Mouse (Mus musculus): ENCODE measurements around the gene Slc22a3.

Slc22a3 gene

DNA sequence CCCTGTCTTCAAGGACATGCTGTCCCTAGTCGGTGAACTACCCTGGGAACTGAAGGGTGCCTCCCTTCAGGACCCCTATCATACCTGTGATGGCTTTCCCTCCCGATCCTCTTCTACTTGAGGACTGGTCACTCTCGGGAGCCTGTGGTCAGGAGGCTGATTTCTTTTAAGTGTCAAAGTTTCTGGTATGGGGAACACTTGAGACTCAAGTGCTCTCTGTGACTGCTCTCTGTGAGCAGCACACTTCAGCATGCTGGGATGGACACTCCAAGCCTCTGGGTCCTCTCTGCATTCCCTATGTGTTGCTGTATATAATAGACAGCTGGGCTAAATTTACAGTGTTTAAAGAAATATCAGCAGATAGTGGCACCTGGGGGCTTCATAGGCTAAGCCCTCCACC is 39.9 kb downstream of the Slc22a3 start:
- CTCF ChIA-PET, result no interaction called here

DNA sequence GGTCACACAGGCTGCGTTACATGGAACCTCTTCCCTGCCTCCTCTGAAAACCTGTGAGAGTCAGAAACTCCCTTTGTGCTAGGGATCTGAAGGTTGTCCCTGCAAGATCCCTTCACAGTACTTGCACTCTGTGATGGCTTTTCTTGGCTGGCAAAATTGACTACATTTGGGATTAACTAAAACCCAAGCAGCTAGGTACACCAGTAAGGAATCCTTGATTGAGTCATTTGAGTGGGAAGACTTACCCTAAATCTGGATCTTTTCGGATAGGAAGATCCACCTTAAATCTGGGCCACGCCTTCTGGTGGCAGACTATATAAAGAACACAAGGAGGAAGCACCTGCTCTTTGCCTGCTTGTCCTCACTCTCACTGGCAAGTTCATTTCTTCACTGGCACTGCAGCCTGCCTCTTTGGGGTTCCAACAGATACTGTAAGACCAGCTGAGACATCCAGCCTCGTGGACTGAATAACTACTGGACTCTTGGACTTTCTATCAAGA is 41.0 kb downstream of the Slc22a3 start:
- CTCF ChIA-PET, result no interaction called here

DNA sequence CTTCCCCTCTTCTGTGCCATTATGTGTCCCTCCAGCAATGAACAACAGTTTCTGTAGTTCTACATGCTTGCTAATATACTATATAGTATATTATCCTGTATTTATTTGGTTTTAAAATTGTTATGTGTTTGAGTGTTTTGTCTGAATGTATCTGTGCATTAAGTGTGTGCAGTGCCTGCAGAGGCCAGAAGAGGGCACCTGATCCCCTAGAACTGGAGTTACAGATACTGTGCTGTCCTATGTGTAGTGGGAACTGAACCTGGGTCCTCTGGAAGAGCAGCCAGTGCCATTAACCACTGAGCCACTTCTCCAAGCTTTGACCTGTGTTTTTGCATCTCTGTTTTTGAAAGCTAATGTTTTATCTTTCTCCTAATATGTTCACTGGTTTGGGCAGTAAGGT is 46.3 kb downstream of the Slc22a3 start:
- CTCF ChIA-PET, result no interaction called here

DNA sequence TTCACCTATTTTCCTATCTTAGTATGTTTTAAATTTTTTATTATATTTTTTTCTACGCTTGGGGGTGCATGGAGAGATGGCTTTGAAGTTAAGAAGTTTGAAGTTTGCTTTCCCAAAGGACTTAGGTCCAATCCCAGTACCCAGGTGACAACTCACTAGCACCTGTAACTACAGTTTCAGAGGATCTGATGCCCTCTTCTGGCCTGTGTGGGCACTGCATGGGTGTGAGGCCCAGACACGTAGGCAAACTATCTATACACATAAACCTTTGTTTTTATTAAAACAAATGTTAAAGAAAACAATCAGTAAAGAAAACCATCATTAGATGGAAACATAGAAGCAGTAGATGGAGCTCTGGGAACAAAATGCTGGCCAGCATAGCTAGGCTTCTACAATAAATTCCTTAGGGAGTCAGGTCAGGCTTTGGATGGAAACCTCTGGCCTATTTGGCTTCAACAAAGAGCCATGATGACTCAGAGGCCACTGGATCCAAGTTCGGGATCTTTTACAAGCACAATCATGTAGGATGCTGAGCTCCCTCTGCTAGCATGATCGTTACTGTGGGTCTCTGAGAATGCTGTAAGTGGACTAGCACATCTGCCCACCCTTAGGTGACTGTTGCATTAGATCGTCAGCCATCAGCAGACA is 52.2 kb downstream of the Slc22a3 start:
- CTCF ChIA-PET, result no interaction called here

DNA sequence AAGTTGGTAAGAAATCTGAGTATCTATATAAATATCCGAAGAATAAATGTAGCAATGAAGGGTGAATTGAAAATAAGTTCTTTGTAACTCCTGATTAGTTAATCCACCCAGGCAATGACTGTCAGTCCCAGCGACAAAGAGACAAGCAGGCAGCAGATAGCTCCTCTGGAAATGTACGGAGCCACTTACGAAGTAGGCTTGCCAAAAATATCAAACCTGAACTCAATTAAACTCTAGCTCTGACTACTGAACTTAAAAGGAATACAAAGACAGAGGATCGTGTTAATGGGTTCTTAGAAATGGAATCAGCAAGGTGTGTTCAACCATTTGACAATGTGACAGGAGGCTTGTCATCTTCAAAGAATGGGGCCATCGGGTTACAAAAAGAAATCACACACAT is 53.8 kb downstream of the Slc22a3 start:
- CTCF ChIA-PET, result no interaction called here

DNA sequence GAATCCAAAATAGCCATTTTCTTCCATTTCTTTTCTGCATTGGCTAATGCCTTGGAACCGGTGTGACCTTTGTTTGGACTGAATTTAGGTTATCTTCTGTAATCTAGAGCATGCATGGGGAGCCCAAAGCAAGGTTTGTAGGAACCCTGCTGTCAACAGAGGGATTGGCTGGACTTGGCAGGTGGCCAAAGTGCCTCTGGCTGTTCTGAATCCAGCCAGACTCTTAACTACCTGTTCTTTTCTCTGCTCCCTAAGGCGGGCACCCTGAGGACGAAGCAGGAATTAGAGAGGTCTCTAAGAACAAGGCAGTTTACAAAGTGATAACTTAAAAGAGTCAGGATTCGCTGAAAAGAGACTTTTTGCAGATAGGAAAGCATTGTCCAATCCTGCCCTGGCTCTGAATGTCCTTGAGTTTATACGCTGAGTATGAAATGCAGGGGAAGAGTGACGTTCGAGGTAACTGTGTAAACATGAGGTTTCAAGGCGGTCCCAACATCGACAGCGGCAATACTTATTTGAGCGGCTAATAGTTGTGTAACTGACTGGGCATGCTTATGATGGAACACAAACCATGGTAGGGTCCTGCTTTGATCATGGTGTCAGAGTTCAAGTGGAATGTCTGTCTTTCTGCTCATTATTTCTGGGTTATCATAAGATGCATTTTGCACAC is 54.5 kb downstream of the Slc22a3 start:
- CTCF ChIA-PET, result no interaction called here

DNA sequence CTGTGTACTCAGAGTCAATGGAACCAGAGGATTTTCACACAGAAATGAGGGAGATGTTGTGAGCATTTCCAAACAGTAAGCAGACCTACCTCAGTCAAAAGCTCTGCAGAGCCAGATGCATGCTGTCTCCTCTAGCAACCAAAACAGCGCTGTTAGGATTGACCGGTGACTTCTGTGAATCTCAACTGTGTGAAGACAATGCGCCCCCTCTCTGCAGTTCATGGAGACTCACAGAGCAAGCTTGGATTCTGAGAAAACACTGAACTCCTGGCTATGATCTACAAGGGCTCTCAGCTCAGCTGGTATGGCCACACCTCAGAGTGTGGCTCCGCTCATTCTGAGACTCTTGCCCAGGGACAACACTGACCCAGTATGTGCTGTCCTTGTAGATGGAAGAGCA is 56.3 kb downstream of the Slc22a3 start:
- CTCF ChIA-PET, result no interaction called here

DNA sequence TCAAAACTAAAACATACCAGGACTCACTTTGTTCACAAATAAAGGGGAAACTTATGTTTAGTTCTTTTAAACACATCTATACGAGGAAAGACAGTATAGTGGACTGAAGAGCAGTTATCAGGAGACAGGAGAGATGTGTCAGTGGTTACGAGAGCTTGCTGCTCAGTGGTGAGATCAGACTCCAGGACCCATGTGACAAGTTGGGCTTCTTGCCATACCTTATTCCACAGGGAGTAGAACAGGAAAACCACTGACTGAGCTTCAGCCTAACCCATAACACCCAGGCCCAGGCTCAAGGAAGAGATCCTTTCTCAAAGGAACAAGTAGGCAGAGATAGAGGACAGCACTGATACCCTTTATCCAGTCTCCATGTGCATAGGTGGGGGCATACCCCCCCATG is 62.9 kb downstream of the Slc22a3 start:
- CTCF ChIA-PET, result no interaction called here

DNA sequence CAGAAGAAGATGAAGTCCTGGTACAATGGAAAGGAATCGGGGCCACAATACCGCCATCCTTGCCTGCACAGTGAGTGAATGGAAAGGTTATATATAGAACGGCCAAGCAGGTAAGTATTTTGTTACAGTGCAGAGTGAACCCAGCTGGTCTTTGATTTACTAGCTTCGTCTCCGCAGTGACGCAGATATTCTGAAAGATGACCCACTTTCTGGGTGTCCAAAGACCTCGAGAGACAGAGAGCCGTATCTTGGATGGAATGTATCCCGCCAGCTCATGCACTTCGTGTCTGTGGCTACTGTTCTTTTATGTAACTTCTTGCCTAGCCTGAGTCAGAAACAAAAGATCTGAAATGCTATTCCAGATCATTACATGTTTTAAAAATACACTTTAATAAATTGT is 69.7 kb downstream of the Slc22a3 start:
- CTCF ChIA-PET, result no interaction called here

DNA sequence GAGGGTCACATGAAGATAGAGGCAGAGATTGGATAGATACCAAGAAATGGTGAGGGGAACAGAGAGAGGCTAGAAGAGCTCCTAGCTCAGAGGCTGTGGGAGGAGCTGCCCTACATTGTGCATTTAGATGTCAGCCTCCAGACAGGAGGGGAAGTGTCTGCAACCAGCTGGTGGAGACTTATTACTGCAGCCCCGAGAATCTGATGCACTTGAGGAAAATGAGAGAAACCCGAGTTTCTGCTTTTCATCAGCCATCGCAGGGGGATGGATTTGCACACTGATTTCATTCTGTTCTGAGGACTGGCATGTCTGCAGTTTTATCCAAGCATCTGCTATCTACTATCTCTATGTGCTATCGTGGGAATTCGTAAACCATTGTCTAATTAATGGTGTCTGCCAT is 75.8 kb downstream of the Slc22a3 start:
- CTCF ChIA-PET, result no interaction called here

DNA sequence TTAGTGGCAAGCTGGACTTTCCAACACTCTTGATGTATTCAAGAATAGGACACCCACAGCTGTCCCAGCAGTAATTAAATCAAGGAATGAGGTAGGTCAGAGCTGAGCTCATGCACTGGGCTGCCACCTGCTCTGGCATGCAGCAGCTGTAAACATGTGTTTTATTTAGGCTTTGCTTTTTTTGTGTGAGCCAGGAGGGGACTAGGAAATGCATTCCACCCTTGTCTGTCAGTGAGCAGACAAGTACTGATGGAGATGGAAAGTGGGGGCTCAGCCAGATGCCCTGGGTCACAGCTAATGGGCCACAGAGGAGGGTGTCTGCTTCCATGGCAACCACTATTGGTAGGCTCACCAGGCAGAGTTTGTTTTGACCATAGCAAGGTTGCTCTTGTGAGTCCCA is 79.1 kb downstream of the Slc22a3 start:
- CTCF ChIA-PET, result no interaction called here

DNA sequence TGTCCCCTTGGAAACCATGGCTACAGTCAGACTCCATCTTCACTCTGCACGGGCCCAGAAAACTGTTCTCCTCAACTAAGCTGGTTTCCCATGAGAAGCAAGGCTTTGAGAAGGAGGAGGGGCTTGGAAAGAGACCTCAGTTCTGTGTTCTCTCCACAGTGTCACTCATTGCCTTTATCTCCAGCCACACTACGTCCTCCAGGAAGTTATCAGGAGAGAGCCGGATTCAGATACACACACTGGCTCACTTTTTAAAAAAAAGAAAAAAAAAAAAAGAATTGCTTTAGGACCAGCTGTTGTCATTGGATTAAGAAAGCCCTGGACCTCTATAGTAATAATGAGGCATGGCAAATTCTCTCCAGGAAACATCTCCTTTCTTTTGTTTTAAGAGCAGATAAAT is 80.3 kb downstream of the Slc22a3 start:
- CTCF ChIA-PET, result no interaction called here

DNA sequence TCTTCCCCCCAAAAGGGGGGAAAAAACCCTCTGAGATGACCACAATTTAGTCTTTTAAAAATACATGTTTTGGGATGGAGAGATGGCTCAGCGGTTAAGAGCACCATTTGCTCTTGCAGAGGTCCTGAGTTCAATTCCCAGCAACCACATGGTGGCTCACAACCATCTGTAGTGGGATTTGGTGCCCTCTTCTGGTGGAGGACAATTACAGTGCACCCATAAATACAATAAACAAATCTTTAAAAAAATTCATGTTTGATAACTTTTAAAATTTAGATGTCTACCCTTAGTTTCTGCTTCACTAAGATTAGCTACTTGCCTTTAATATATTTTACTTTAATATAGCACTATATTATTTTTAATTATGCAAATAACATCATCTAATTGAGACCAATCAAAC is 85.4 kb downstream of the Slc22a3 start:
- CTCF ChIA-PET, result no interaction called here

DNA sequence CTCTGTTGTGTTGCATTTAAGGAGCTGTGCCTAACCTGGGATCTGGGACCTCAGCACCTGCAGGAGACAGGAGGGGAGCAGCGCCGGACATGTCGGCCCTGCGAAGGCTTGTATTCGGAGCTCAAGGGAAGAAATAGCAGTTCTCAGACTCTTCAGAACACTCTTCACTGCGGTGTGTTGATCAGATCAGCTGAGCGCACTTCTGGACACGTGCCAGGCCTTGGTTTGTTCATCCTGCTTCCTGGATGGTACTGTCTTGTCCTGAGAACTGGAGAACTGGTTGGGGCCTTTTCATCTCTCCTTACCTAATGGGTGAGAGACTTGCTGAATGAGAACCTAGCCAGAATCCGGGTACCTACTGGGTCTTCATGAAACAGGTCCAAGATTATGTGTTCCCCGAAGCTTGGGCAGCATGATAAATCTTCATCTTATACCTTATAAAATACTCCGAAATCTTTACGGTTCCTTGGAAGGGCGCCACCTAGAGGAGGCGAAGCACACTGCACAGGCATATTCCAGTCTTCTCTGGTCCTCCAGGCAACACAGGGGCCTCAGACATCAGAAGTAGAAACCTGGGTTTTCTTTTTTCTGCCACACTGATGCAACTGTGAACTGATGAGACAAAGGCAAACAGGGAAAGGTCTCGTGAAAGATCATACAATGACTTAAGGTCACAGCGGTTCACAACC is 86.5 kb downstream of the Slc22a3 start:
- CTCF ChIA-PET, result no interaction called here

DNA sequence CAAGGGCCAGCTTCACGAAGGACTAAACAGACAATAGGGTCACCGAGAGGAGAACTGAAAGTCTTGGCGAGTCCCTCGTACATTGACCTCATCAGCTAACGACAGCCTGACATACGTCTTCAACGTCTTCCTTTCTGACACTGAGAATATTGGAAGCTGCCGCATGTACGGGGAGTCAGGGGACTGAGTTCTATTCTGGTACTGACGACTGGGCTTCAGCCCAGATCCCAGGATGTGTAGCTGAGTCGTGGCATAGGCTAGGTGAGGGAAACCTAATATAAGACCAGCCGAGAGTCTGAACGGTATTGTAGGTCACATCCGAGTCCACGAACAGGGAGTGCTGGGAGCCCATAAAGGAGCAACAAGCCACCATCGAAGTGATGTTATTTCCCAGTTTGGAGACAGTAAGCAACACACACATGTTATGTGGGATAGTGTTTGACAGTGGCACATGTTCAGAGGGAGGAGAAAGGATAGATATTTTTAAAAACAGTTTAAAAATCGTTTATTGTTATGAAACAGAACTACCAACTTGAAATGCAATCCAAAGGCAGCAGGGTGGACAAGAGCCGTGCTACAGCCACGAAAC is 87.9 kb downstream of the Slc22a3 start:
- CTCF ChIA-PET, result no interaction called here

DNA sequence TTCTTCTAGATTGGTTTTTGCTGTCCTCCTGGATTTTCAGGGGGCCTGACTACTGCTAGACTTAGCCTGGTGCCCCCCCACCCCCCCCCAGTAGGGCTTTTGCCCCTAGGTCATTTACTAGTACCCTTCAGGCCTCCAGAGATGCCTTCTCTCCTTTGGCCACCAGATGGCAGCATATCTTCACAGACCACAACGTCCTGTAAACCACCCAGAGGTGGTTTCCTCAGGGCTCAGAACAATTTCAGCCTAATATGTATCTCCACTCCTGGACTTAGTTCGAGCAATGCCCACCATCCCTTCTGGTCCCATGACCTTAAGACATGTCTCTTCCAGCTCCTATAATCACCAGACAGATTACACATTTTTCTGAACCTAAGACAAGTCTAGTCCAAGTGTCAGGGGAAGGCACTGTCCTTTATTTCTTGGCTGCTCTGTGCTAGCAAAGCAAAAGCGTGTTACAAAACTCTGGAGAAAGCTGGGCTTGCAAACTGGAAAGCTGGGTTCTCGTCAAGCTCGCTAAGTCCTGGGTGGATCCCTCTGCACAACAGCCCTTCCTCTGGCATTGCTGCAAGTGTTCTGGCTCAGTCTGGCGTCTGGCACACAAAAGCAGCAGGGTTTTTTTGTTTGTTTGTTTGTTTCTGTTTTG is 91.1 kb downstream of the Slc22a3 start:
- CTCF ChIA-PET, result no interaction called here

DNA sequence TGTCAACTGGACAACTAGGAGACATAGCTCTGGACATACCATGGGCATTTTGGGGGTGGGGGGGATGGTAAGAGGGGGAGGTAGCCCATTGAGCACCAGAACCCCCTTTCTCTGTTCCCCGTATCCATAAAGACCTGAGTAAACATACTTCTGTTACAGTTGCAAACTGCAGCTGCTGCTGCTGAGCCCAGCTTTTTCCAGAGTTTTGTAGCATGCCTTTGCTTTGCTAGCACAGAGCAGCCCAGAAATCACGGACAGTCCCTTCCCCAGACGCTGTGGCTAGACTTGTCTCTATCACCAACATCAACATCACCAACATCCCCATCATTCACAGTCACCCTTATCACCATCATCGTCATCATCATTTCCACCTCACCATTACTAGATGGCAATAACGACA is 91.8 kb downstream of the Slc22a3 start:
- CTCF ChIA-PET, result interaction anchor here (0.6 kb wide), 1 partner anchor 371 kb away, joined by 17 read pairs; no protein-coding TSS in a partner anchor

DNA sequence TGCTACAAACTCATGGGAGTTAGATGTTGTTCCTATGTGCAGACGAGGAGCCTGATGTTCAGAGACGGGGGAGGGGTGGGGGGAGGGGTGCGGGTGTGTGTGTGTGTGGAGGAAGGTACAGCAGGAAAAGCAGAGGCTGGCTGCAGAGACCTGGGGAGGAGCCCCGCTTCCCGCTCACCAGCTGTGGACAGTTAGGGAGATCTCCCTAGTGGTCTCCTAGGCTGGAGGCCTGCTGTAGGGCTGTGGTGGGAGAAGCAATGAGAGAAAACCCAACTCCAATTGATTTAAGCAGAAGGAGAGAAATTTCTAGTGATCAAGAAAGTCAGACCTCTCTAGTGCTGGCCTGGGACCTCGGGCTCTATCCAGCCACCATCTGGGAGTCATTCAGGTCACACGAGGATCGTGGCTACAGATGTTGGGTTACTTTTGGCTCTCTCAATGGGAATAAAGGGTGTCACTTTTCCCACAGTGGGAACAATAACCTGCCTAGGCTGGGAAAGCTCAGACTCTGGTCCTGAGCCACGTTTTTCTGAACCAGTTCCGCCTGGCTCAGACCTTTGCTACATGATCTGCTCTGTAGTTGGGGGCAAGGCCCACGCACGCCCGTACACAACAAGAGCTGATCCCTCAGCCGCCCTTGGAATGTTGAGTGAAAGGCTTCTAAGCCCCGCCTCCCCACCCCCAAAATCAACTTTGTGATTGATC is 92.3 kb downstream of the Slc22a3 start:
- CTCF ChIA-PET, result interaction anchor here (0.6 kb wide), 1 partner anchor 371 kb away, joined by 17 read pairs; no protein-coding TSS in a partner anchor

DNA sequence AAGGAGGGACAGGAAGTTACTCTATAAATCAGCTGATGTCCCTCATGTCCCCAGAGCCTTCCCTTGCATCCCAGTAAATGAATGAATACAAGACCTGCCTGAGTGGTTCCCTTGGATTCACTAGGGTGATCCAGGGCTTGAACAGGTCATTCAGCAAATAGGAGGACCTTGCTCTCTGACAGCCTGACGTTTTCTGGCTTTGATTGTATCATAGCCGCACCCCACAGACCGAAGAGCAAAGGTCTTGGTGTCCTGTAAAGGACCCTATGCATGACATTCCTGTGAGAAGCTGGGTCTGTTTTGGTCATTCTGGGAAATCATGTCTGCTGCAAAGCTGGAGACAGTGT is 94.6 kb downstream of the Slc22a3 start:
- CTCF ChIA-PET, result no interaction called here

DNA sequence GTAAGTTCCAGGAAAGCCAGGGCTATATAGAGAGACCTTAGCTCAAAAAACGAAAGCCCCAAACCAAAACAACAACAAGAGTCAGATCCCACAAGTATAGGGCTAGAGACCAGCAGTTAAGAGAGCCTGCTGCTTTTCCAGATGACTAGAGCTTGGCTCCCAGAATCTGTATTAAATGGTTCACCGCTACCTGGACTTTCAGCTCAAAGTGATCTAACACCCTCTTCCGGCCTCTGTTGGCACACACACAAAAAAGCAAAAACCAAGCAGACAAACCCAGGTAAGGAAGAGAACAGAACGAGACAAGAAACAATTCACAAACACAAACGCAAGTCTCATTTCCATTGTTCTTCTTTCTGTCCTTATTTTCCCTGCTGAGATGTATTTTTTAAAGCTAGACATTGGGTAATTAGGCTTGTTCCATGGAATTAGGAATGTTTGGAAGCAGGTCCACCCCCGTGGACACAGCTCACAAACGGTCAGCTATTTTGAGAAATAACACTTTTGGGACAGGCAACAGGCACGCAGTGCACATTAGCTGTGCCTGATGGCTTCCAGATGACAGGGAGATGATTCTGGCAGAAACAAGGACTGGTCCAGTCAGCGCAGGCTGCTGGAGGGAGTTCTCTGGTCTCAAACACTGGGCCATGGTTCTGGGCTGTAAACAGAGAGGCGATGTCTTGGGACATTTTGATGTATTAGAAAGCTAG is 95.2 kb downstream of the Slc22a3 start:
- CTCF ChIA-PET, result no interaction called here

DNA sequence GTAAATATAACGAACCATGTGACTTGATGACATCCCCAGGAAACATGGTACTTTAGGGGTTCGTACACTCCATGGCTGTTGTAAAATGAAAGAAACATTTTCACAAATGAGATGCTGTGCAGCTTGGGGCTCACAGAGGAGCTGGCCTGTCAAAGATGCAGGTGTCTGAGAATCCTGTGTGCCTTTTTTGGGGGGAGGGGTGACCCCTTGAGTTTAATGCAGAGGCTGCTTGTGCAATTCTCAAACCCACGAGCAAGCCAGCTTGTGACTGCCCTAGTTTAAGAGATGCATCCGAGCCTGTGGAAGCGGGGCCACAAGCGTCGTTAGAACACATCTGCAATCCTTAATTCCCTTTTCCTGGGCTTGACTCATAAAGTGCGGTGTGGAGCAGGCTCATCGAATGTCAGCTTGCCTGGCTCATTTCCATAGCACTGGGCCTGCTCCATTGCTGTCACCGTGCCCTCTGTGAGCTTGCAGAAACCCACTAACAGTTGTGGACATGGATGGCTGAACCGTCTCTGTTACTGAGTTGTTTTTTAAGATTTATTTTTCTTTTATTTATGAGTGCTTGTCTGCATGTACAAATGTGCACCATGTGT is 98.1 kb downstream of the Slc22a3 start:
- CTCF ChIA-PET, result no interaction called here

Measured in spleen, embryonic (tissue).